Mouse (Mus musculus) lung, postnatal 0 days (tissue): Measurements from ENCODE around the gene Pcdh17.

Experiments
- CTCF ChIP-seq: IDR thresholded peaks from 2 replicates; pipeline ENCODE4 v1.5.1; 2016; ENCODE audit warnings: antibody characterized with exemption, mild to moderate bottlenecking
- EP300 ChIP-seq: IDR thresholded peaks from 2 replicates; pipeline ENCODE4 v1.6.1; 2016; ENCODE audit warnings: antibody characterized with exemption, mild to moderate bottlenecking, control low read depth

DNA sequence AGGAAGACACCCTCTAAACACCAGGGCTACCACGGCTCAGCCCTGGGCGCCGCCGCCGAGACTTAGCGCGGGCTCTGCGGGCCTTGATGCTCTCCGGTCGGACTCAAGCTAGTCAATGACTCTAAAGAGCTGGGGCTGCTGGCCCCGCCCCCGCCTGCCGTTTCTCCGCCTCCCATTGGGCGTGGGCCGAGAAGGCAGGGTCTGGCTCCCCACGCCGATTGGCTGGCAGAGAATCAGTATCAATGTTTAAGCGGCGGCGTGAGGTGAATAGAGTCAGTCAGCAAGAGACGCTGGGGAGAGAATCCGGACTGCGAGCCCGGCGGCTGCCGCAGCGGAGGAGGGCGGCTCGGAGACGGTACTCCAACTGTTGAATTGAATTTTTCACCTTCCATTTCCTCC, at the start of gene Pcdh17:
- TF ChIP-seq CTCF, result no peak
- no peak for TF ChIP-seq EP300
